Mouse (Mus musculus) heart, embryonic 13.5 days (tissue): ENCODE data around the gene Hoxd11. TPM values are rescaled to one million over a fixed set of nuclear protein-coding genes. Genes with fewer than 3 reads are reported as not detected.
A peak's percentile ranks its signal among the peaks of the same experiment; 100 is the strongest.

ENCODE experiments used
- ATAC-seq: fragments of 200-750 bp; cut with Nextera tagmentation; 2 replicates; pipeline ENCODE4 v1.8.0; 2017; ENCODE audit warnings: moderate TSS enrichment; ENCODE audit not compliant: insufficient number of reproducible peaks, low FRiP score, low TSS enrichment; ENCODE audit errors: extremely low read depth
- H3K27ac ChIP-seq: fragments of 300-500 bp; sonication (generic); replicated peaks from 2 replicates; pipeline ENCODE4 v1.5.1; 2015; ENCODE audit warnings: moderate library complexity, mild to moderate bottlenecking, inconsistent platforms
- H3K27me3 ChIP-seq: fragments of 300-500 bp; sonication (generic); replicated peaks from 2 replicates; pipeline ENCODE4 v1.6.1; 2015; ENCODE audit warnings: mild to moderate bottlenecking, inconsistent platforms
- H3K36me3 ChIP-seq: fragments of 300-500 bp; sonication (generic); 2 replicates; pipeline ENCODE4 v1.6.1; 2015; ENCODE audit warnings: mild to moderate bottlenecking, inconsistent platforms
- H3K4me1 ChIP-seq: fragments of 300-500 bp; sonication (generic); 2 replicates; pipeline ENCODE4 v1.6.1; 2015; ENCODE audit warnings: inconsistent platforms
- H3K4me2 ChIP-seq: fragments of 300-500 bp; sonication (generic); 2 replicates; pipeline ENCODE4 v1.6.1; 2015; ENCODE audit warnings: inconsistent platforms, mild to moderate bottlenecking, moderate library complexity
- H3K4me3 ChIP-seq: fragments of 300-500 bp; sonication (generic); 2 replicates; pipeline ENCODE4 v1.5.1; 2015; ENCODE audit warnings: moderate library complexity, mild to moderate bottlenecking, inconsistent platforms
- H3K9ac ChIP-seq: fragments of 300-500 bp; sonication (generic); 2 replicates; pipeline ENCODE4 v1.6.1; 2015; ENCODE audit warnings: inconsistent platforms, mild to moderate bottlenecking, moderate library complexity
- H3K9me3 ChIP-seq: fragments of 300-500 bp; sonication (generic); 2 replicates; pipeline ENCODE4 v1.6.1; 2016; ENCODE audit warnings: inconsistent platforms
- WGBS: fragments of 180-500 bp; shearing (Covaris S2); methylation state at CpG from one replicate; pipeline ENCODE4 v1.1.7; 2015; ENCODE audit warnings: mixed read lengths; 5-methylcytosine and 5-hydroxymethylcytosine counted together
- polyA plus RNA-seq: library from polyadenylated mRNA; unstranded; fragments of >200 nt; fragmentation: Nextera tagmentation; extraction: Ambion mirVana; gene quantifications from 2 replicates; pipeline ENCODE4 v1.2.1, GENCODE M21; 2015

Hoxd11 gene
- polyA plus RNA-seq, 1 experiment from 2014 or later, result not detected

- no peaks in the 10 kb centered on the region for H3K36me3 ChIP-seq
- peaks cover 16% of the 10 kb centered on the region for H3K4me1 ChIP-seq
- peak within 1 kb of the TSS; percentile 55 for H3K4me3 ChIP-seq
- no peaks in the 10 kb centered on the region for H3K9me3 ChIP-seq
- WGBS, result 2% methylated on average over 28 of the region's 51 CpGs
- H3K27ac ChIP-seq, result no peak within 1 kb of the TSS
- peak; percentile 54 for ATAC-seq
- peaks cover 99% of the 10 kb centered on the region for H3K27me3 ChIP-seq
- H3K9ac ChIP-seq, result peak within 1 kb of the TSS; percentile 52; the same call in 1 of the 2 replicates
- peak within 1 kb of the TSS; percentile 76 for H3K4me2 ChIP-seq
These were observed 11.5 kb upstream of the Hoxd11 start, which contains the start of gene Hoxd13 for GRCm38 (mm10) chr2:74667842-74668357. Gene Hoxd13, plus strand, starts transcription at chr2:74668310.

GRCm38 (mm10) chr2:74668370-74669229, 10.8 kb upstream of the Hoxd11 start:
- Histone ChIP-seq H3K4me2 (peak overlapping the region; percentile 76), H3K9ac (peak overlapping the region; percentile 52; the same call in 1 of the 2 replicates), H3K27ac (no peak overlapping the region), H3K4me1 (peaks cover 17% of the 10 kb centered on the region), H3K9me3 (no peaks in the 10 kb centered on the region), H3K27me3 (peaks cover 99% of the 10 kb centered on the region), H3K36me3 (no peaks in the 10 kb centered on the region), H3K4me3 (peak overlapping the region; percentile 55)
- under 1% methylated on average over 70 of the region's 74 CpGs for WGBS
- ATAC-seq, result no peak; the same call in 1 of the 2 replicates

GRCm38 (mm10) chr2:74669230-74669578, 10.2 kb upstream of the Hoxd11 start:
- ATAC-seq, result no peak
- no peaks in the 10 kb centered on the region for H3K9me3 ChIP-seq
- no peak overlapping the region for H3K9ac ChIP-seq
- WGBS, result 0% methylated on average over 3 of the region's 3 CpGs
- no peak overlapping the region for H3K27ac ChIP-seq
- H3K36me3 ChIP-seq, result no peaks in the 10 kb centered on the region
- peaks cover 99% of the 10 kb centered on the region for H3K27me3 ChIP-seq
- H3K4me1 ChIP-seq, result peaks cover 17% of the 10 kb centered on the region
- no peak overlapping the region for H3K4me2 ChIP-seq
- H3K4me3 ChIP-seq, result no peak overlapping the region

DNA sequence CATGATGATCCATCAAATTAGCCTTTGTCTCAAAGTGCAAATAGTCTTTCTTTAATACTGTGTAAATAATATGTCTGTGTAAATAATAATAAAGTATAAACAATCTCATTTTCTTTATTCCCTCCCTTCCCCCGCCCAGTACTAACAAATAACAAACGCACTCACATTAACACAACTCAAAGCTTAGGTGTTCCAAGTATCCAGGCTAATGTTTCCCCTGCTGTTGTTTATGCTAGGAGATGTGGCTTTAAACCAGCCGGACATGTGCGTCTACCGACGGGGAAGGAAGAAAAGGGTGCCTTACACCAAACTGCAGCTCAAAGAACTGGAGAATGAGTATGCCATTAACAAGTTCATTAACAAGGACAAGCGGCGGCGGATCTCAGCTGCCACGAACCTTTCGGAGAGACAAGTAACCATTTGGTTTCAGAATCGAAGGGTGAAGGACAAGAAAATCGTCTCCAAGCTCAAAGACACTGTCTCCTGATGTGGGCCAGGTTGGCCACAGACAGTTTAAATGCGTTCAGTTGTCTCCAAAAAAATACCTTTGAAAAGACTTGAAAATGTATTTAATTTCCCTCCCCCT, 9.6 kb upstream of the Hoxd11 start:
- no peak overlapping the region for H3K4me3 ChIP-seq
- no peaks in the 10 kb centered on the region for H3K36me3 ChIP-seq
- H3K9me3 ChIP-seq, result no peaks in the 10 kb centered on the region
- no peak overlapping the region for H3K27ac ChIP-seq
- no peak overlapping the region for H3K9ac ChIP-seq
- H3K4me1 ChIP-seq, result peaks cover 17% of the 10 kb centered on the region
- no peak overlapping the region for H3K4me2 ChIP-seq
- WGBS, result 2% methylated on average over 14 of the region's 14 CpGs
- peaks cover 99% of the 10 kb centered on the region for H3K27me3 ChIP-seq
- no peak for ATAC-seq

DNA sequence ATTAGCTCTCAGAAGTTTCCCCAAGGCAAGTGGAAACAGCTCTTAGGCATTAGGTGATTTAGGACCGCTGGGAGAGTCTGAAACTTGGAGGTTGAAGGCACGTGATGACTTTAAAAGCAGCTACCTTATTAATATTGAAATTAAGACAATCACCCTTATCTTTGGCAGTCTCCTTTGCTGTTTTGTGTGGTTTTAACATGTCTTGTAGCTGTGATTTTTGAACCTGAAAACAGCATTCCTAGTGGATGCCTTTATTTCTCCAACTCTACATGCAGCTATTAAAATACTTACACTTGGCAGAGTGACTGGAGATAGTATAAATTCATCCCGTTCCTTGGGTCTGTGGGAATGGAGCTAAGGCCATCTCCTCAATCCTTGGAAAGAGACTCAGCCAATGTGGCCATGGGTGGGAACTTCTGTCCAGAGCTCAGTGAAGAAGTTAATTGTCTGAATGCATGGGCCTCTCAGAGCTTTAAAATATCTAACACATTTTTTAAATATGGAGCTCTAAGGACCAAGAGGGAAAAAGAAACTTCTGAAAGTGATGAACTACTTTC, 8.6 kb upstream of the Hoxd11 start:
- Histone ChIP-seq H3K9me3 (no peaks in the 10 kb centered on the region), H3K27ac (no peak overlapping the region), H3K4me2 (no peak overlapping the region), H3K4me1 (peaks cover 17% of the 10 kb centered on the region), H3K4me3 (no peak overlapping the region), H3K27me3 (peaks cover 99% of the 10 kb centered on the region), H3K9ac (no peak overlapping the region), H3K36me3 (no peaks in the 10 kb centered on the region)
- WGBS, result 2% methylated on average over 3 of the region's 3 CpGs
- no peak for ATAC-seq

DNA sequence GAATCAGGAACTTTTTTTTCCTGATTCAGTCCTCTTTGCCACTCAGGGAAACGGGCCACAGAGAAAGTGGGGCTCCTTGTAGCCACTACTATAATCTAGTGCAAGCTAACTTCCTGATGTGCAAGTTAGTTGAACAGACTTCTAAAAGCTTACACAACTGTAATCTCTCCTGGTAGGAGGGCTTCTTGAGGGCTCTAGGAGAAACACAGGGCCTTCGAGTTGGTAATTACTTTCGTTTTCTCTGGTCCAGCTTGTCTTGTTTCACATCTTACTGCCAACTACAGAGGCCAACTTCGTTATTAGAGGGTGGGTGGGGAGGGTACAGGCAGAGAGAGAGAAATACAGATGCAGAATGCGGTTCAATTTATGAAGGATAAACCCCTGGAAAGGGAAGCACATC, 7.5 kb upstream of the Hoxd11 start:
- ATAC-seq, result no peak
- no peak overlapping the region for H3K9ac ChIP-seq
- 10% methylated on average over 5 of the region's 5 CpGs for WGBS

DNA sequence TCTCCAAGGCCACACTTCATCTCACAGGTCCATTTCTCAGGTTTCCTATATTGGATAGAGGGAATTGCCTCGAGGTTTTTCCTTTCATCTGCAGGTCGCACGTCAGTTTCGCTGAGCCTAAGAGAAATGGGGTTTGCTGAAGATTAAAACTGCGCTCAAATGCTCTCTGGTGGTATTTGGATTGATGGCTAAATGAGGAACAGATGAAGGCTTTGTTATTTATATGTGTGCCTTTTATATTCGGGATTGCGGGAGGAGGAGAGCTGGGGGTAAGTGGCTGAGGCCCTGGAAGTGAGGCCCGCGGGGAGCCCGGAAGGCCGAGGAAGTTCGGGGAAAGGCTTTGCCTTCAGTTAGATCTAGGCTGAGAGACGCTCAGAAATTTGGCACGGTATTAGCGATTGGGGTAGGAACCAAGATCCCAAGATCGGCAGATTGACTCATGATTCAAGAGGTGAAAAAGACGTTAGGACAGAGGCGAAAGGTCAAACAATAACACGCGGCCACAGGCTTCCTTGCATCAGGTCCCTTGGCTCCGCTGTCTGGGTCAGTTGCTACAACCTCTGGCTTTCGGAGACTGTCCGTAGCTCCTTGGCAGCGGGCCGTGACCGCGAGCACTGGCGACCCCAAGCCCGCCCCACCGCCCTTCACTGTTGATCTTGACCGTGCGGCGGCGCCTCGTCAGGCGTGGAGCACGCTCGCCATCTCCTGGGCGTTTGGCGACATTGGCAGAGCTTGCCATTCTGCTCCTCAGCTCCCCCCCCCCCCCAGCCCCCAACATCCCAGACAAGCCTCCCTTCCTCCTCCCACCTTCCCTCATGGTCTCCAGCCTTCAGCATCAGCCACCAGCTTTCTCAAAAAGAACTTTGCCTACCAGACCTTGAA, 6.6 kb upstream of the Hoxd11 start:
- Histone ChIP-seq H3K4me3 (peak overlapping the region; percentile 49), H3K27ac (no peak overlapping the region), H3K27me3 (peaks cover 99% of the 10 kb centered on the region), H3K4me1 (peaks cover 15% of the 10 kb centered on the region), H3K9ac (peak overlapping the region; percentile 47; the same call in 1 of the 2 replicates), H3K36me3 (no peaks in the 10 kb centered on the region), H3K4me2 (peak overlapping the region; percentile 74), H3K9me3 (no peaks in the 10 kb centered on the region)
- ATAC-seq, result no peak
- WGBS, result 2% methylated on average over 40 of the region's 40 CpGs

More for the DNA sequence above, 7.5 kb upstream of the Hoxd11 start:
- Histone ChIP-seq H3K27me3 (peaks cover 99% of the 10 kb centered on the region), H3K4me3 (no peak overlapping the region), H3K9me3 (no peaks in the 10 kb centered on the region), H3K4me1 (peaks cover 17% of the 10 kb centered on the region), H3K36me3 (no peaks in the 10 kb centered on the region), H3K27ac (no peak overlapping the region), H3K4me2 (peak overlapping the region; percentile 74; the same call in 1 of the 2 replicates)

GRCm38 (mm10) chr2:74673835-74674425, 5.4 kb upstream of the Hoxd11 start:
- H3K36me3 ChIP-seq, result no peaks in the 10 kb centered on the region
- H3K9me3 ChIP-seq, result no peaks in the 10 kb centered on the region
- no peak overlapping the region for H3K4me2 ChIP-seq
- no peak overlapping the region for H3K9ac ChIP-seq
- H3K4me3 ChIP-seq, result no peak overlapping the region
- no peak overlapping the region for H3K27ac ChIP-seq
- H3K4me1 ChIP-seq, result peaks cover 5% of the 10 kb centered on the region; the same call in 1 of the 2 replicates
- WGBS, result 2% methylated on average over 24 of the region's 24 CpGs
- ATAC-seq, result no peak
- peaks cover 99% of the 10 kb centered on the region for H3K27me3 ChIP-seq

- H3K9me3 ChIP-seq, result no peaks in the 10 kb centered on the region
- no peak for ATAC-seq
- WGBS, result 2% methylated on average over 47 of the region's 47 CpGs
- H3K4me2 ChIP-seq, result no peak within 1 kb of the TSS
- peaks cover 99% of the 10 kb centered on the region for H3K27me3 ChIP-seq
- no peak within 1 kb of the TSS for H3K9ac ChIP-seq
- H3K4me1 ChIP-seq, result peaks cover 13% of the 10 kb centered on the region
- H3K4me3 ChIP-seq, result no peak within 1 kb of the TSS
- no peak within 1 kb of the TSS for H3K27ac ChIP-seq
- no peaks in the 10 kb centered on the region for H3K36me3 ChIP-seq
These were observed 4.3 kb upstream of the Hoxd11 start, which contains the start of gene Hoxd12 for GRCm38 (mm10) chr2:74674881-74675665. Gene Hoxd12, plus strand, starts transcription at chr2:74675013.
